Mouse (Mus musculus) layer of hippocampus, adult 11-12 months (tissue): ENCODE measurements at regions not wholly inside any gene's neighbourhood (a gene's known extent, or its start where the extent isn't known, plus 50 kb on each side); places are given as distances from the start of the nearest gene placed in this dataset.
A peak's percentile ranks its signal among the peaks of the same experiment; 100 is the strongest.
"Not testable (repeated sequence)": the region's sequence is repeated elsewhere in the genome, so short reads cannot be mapped to it uniquely, and the experiment has no call there.

Experiments used
- DNase-seq: peaks from one replicate; pipeline ENCODE4 v3.0.0; 2022; ENCODE audit warnings: low spot score

- no peak for DNase-seq
Observed at GRCm38 (mm10) chr4:45647514-45647913, 115.2 kb upstream of the Shb start.

DNA sequence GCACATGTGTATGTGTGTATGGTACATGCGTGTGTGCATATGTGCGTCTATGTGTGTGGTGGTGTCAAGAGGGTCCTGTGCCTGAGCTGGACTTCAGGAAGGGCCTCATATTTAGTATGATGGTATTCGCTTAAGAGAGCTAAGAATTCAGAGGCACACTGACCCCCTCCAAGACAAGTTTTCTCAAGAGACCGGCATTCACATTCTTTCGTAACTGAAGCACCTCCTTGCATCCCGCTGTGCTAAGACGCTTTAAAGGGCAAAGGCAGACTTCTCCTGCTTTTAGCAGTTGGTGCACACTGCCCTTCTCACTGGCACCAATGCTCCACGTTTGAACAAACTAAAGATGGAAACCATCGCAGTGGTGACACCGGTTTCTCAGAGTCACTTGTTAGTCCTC lies 110.3 kb upstream of the Shb start:
- no peak for DNase-seq

DNA sequence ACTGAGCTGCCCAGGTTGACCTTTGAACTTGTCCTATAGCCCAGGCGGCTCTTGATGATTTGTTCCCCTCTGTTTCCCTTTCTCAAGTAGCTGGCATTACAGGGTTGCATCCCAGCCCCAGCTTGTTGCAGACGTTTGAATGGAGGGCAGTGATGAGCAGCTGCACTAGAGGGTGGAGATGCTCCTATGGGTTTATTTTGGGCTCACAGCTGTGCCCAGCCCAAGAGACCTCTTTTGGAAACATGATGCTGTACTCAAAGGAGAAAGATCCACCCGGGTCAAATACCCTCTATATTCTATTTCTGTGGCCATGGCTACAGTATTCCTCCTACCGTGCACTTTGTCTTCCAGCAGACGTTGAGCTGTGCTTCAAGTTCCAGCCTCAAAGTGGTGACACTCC lies 109.0 kb upstream of the Shb start:
- DNase-seq: no peak

GRCm38 (mm10) chr4:45640713-45641112 lies 108.4 kb upstream of the Shb start:
- no peak for DNase-seq

- DNase-seq: no peak
Observed at GRCm38 (mm10) chr4:45639397-45640034, 107.2 kb upstream of the Shb start.

GRCm38 (mm10) chr4:45638411-45638810 lies 106.1 kb upstream of the Shb start:
- DNase-seq: no peak

GRCm38 (mm10) chr4:45631276-45632045 lies 99.2 kb upstream of the Shb start:
- no peak for DNase-seq

- no peak for DNase-seq
Observed at GRCm38 (mm10) chr4:45625633-45626032, 93.4 kb upstream of the Shb start.

DNA sequence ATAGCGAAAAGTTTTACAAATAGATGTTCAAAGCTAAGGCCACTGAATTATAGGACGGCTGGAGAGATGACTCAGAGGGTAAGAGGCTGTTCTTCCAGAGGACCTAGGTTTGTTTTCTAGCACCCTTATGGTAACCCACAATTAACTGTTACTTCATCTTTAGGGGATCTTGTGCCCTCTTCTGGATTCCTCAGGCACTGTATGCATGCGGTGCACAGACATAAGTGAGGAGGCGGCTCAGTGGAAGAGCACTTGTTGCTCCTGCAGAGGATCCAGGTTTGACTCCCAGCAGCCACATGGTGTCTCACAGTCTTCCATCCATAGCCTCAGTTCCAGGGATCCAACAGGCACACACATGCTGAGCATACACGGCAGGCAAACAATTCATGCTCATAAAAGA lies 89.7 kb upstream of the Shb start:
- no peak for DNase-seq

GRCm38 (mm10) chr4:45617126-45617525 lies 84.9 kb upstream of the Shb start:
- DNase-seq: no peak

DNA sequence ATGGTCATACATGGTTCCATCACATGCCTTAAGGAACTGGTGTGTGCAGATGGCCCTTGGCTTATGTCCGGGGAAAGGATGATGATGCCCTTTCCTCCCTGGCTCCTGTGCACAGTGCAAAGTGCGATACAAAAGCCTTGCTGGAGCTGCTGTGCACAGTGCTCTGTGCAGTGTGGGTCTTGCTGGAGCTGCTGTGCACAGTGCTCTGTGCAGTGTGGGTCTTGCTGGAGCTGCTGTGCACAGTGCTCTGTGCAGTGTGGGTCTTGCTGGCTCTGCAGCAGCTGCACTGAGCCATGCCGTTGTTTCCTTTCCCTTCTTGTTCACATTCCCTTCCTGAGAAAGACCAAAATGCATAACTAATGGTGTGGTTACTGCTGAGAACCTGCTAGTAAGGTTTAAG lies 81.2 kb upstream of the Shb start:
- DNase-seq: not testable (repeated sequence)

GRCm38 (mm10) chr4:45612132-45612531 lies 79.9 kb upstream of the Shb start:
- DNase-seq: peak; percentile 28

DNA sequence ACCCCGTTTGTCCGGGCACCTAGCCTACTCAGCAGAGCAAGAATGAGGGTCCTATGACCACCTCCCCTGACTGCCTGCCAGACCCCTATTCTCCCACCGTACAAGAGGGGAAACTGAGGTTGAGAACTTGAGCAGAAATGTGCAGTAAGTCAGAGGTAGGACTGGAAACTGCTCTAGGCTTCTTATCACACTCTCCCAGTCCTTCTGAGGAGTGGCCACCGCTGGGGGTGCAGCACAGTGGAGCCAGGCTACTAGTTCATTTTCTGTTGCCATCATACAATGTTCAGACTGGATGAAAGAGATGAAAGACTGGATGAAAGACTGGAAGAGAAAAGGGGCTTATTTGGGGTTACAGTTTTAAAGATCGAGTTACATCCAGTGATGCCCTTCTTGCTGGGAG lies 78.7 kb upstream of the Shb start:
- no peak for DNase-seq

GRCm38 (mm10) chr4:45606578-45606977 lies 74.3 kb upstream of the Shb start:
- no peak for DNase-seq

GRCm38 (mm10) chr4:45605681-45606080 lies 73.4 kb upstream of the Shb start:
- no peak for DNase-seq

DNA sequence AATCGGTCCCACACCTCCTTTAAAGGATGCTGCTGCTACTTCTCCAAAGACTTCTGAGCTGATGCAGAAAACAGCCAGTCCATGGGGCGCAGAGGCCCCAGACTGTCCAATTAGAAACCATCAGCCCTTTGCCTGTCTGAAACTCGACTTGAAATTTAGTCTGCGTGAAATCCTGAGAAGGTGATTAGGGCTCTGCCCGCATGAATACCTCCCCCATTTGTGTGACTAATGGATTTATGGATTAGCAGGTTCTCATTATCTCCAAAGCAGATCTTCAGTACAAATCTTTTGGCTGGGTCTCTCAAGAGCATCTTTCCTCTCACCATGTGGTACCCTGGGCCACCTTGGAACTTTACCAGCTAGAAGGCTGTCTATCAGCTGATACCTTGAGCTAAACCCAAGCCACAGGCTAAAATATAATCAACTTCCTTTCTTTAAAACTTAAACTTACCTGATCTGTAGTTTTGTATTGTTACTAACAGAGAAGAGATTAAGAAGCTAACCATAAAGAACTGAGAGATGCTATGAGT lies 72.1 kb upstream of the Shb start:
- DNase-seq: no peak

- DNase-seq: no peak
Observed at GRCm38 (mm10) chr4:45600520-45600919, 68.2 kb upstream of the Shb start.

DNA sequence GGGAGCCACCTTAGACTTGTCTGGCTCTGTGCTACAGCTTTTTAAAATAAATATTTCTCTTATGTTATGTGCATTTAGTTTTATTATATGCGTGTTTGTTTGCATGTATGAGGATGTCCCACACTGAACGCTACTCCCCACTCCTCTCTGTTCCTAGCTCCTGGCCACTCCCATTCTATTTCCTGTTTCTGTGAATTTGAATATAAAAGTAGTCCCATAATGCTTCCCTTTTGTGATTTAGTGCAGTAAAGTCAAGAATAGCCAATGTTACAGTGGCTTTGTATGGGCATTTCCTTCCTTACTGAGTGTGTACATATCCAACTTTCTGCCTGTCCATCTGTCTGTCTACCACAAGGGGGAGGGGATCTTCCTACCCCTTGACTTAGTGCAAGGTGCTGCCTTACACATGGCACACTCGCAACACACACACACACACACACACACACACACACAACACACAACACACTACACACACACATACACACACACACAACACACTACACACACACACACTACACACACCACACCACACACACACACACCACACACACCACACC lies 61.2 kb upstream of the Shb start:
- no peak for DNase-seq

- DNase-seq: no peak
Observed at GRCm38 (mm10) chr4:45592766-45593165, 60.5 kb upstream of the Shb start.

- DNase-seq: no peak
Observed at GRCm38 (mm10) chr4:45591405-45592315, 59.4 kb upstream of the Shb start.

- DNase-seq: no peak
Observed at GRCm38 (mm10) chr4:45590836-45591235, 58.6 kb upstream of the Shb start.

- DNase-seq: no peak
Observed at GRCm38 (mm10) chr4:45588322-45588721, 56.1 kb upstream of the Shb start.
